In genomic region chr12:108541088-108541487, GRCm38 (mm10) we compare ENCODE assay signal across 9 mouse cellular contexts. TPM values are rescaled to one million over a fixed set of nuclear protein-coding genes. Genes with fewer than 3 reads are reported as not detected.
DNase-seq lines count a peak whose midpoint lies in the region; TF ChIP-seq lines count a peak whose summit lies in the region.
"Had no signal": no experiment of that assay in that cellular context is flagged by ENCODE, and none has a peak within 500 bp of the region (broad histone marks: within the 10 kb centered on the region; RNA-seq: fewer than 3 reads in every experiment).

No protein-coding gene starts in this region.

- DNase-seq in spleen, adult 2 months (ENCODE audit: low read depth in 1 of 2, low spot score in 2 of 2): peak; percentile 9 to 18
- no peak for DNase-seq in spleen, adult 12 weeks (ENCODE audit: low spot score)
- DNase-seq in adrenal gland, postnatal 25 days: peak; percentile 26
- DNase-seq in embryonic facial prominence, embryonic 10.5 days (ENCODE audit: low spot score): peak; percentile 55
- DNase-seq in kidney, postnatal 4 days: peak; percentile 63 to 72
- DNase-seq in midbrain, embryonic 10.5 days (ENCODE audit: low spot score): peak; percentile 48
- peak; percentile 65 for DNase-seq in testis, postnatal 10 days (ENCODE audit: low spot score)
- DNase-seq in urinary bladder, postnatal 25 days (ENCODE audit: low spot score): no peak

- 27% methylated on average over 6 of the region's 6 CpGs for WGBS in spleen, adult 2 months
- WGBS in embryonic facial prominence, embryonic 10.5 days: 26% methylated on average over 6 of the region's 6 CpGs
- WGBS in midbrain, embryonic 10.5 days: 29% methylated on average over 6 of the region's 6 CpGs

- H3K36me3 ChIP-seq in spleen, adult 2 months (ENCODE audit: control insufficient read depth, insufficient read depth, low read length): no peaks in the 10 kb centered on the region
- H3K36me3 ChIP-seq in embryonic facial prominence, embryonic 10.5 days (replicated peaks): peaks cover 28% of the 10 kb centered on the region
- H3K36me3 ChIP-seq in midbrain, embryonic 10.5 days: peaks cover 40% of the 10 kb centered on the region

- no peak overlapping the region for H3K4me3 ChIP-seq in spleen, adult 2 months (ENCODE audit: extremely low read depth, insufficient read depth, insufficient read length)
- no peak overlapping the region for H3K4me3 ChIP-seq in embryonic facial prominence, embryonic 10.5 days
- no peak overlapping the region for H3K4me3 ChIP-seq in midbrain, embryonic 10.5 days

- no peaks in the 10 kb centered on the region for H3K9me3 ChIP-seq in embryonic facial prominence, embryonic 10.5 days
- H3K9me3 ChIP-seq in midbrain, embryonic 10.5 days (replicated peaks): no peaks in the 10 kb centered on the region

- no peaks in the 10 kb centered on the region for H3K4me1 ChIP-seq in spleen, adult 2 months (ENCODE audit: control insufficient read depth, insufficient read depth, insufficient read length)
- peaks cover 21% of the 10 kb centered on the region for H3K4me1 ChIP-seq in embryonic facial prominence, embryonic 10.5 days
- peaks cover 23% of the 10 kb centered on the region for H3K4me1 ChIP-seq in midbrain, embryonic 10.5 days

- no peak for TF ChIP-seq POLR2A in spleen, adult 2 months (IDR thresholded peaks at IDR 0.05; ENCODE audit: low read depth, low read length)

- H3K27ac ChIP-seq in spleen, adult 2 months (ENCODE audit: insufficient read depth, low read length): no peak overlapping the region
- H3K27ac ChIP-seq in embryonic facial prominence, embryonic 10.5 days (replicated peaks): no peak overlapping the region
- no peak overlapping the region for H3K27ac ChIP-seq in midbrain, embryonic 10.5 days (replicated peaks)
- H3K27ac ChIP-seq: macrophage had no signal

- H3K27me3 ChIP-seq in spleen, adult 2 months (ENCODE audit: control insufficient read depth, insufficient read depth, low read length): no peaks in the 10 kb centered on the region
- no peaks in the 10 kb centered on the region for H3K27me3 ChIP-seq in embryonic facial prominence, embryonic 10.5 days (replicated peaks; ENCODE audit: low read depth, poor library complexity, severe bottlenecking)
- 0 out of 2 replicates have a peak, but pooled peaks cover 6% of the 10 kb centered on the region for H3K27me3 ChIP-seq in midbrain, embryonic 10.5 days (ENCODE audit: low read depth, poor library complexity, severe bottlenecking)

- TF ChIP-seq CTCF in spleen, adult 2 months (IDR thresholded peaks at IDR 0.05; ENCODE audit: extremely low read depth, insufficient read depth, insufficient read length, insufficient replicate concordance): peak; percentile 57; the same call in 1 of the 2 replicates

RNA-seq across cellular contexts. Expression of gene Evl, which starts 13.4 kb away (rescaled TPM):
- 213 and 226 TPM in 2 replicates for polyA plus RNA-seq in spleen, adult 2 months (2012; rRNA removed)
- total RNA-seq in adrenal gland, postnatal 25 days (2021): 49.6 and 55.2 TPM in 2 replicates
- polyA plus RNA-seq in embryonic facial prominence, embryonic 10.5 days (2016; fragmentation: Nextera tagmentation; extraction: Ambion mirVana): 58.3 and 60.2 TPM in 2 replicates
- 57.7 and 75.0 TPM in 2 replicates for polyA plus RNA-seq in midbrain, embryonic 10.5 days (2016; fragmentation: Nextera tagmentation; extraction: Ambion mirVana)

Comparison
In these comparisons a context has a peak if more than half of its experiments do, and no peak if none do; other contexts are left out.
1. DNase-seq: peak in spleen, adult 2 months (2 of 2), adrenal gland, postnatal 25 days (single experiment), embryonic facial prominence, embryonic 10.5 days (single experiment), kidney, postnatal 4 days (2 of 2), midbrain, embryonic 10.5 days (single experiment) and testis, postnatal 10 days (single experiment); none in spleen, adult 12 weeks (single experiment) and urinary bladder, postnatal 25 days (single experiment).